Mouse (Mus musculus) duodenum, adult 2 months (tissue): ENCODE results near the gene Gm6588. TPM values are rescaled to one million over a fixed set of nuclear protein-coding genes. Genes with fewer than 3 reads are reported as not detected.

Source experiments
- polyA plus RNA-seq: library from polyadenylated mRNA; depleted of rRNA; stranded (reverse); fragments of >200 nt; gene quantifications from 2 replicates; pipeline ENCODE4 v1.2.3, GENCODE M21; 2012; ENCODE audit warnings: low replicate concordance; rRNA removed

Gm6588 gene
- polyA plus RNA-seq: not detected in 2 replicates

DNA sequence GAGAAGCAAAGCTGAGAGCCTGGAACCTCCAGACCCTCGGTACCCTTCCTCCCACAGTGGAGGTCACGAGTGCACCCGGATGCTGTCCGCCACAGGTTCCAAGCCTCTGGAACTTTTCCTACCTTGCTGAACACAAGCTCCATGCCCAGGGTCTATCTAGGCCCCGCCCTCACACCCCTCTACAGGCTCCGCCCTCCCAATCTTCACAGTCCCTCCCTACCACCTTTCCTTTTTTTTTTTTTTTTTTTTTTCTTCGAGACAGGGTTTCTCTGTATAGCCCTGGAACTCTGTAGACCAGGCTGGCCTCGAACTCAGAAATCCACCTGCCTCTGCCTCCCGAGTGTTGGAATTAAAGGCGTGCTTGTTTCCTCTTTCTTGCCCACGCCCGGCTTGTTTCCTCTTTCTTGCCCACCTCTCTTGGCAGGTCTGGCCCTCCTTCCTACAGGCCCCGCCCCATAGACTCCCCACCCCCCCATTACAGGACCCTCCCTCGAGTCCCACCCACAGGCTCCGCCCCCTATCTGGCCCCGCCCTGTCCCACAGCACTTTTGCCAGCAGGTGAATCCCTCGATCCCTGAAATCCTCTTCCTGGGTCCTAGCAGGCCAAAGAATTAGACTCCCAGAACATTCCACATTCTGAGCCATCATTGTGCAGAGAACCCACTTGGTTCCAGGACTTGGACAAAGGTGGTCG lies at the start of gene Gm6588:
Gene Gm6588, plus strand, starts transcription at position 680 of the 694 bp plus-strand sequence.

Other genes starting within 250 kb of the Gm6588 start
- gene Cryba4, start 196.9 kb upstream of the Gm6588 start, polyA plus RNA-seq: 2.2 and 3.1 TPM in 2 replicates
- gene Crybb1, start 193.6 kb upstream of the Gm6588 start, polyA plus RNA-seq: 0.21 TPM in 1 of 2 replicates, not detected in the other
- 27.8 and 28.0 TPM in 2 replicates for gene Tpst2, start 172.7 kb upstream of the Gm6588 start, polyA plus RNA-seq
- 19.8 and 26.8 TPM in 2 replicates for gene Tfip11, start 123.1 kb upstream of the Gm6588 start, polyA plus RNA-seq
- 24.5 and 29.5 TPM in 2 replicates for gene Srrd, start 106.4 kb upstream of the Gm6588 start, polyA plus RNA-seq
- 47.3 and 61.3 TPM in 2 replicates for gene Hps4, start 106.3 kb upstream of the Gm6588 start, polyA plus RNA-seq
- gene Gm6583, start 93.4 kb upstream of the Gm6588 start, polyA plus RNA-seq: 0.05 TPM in 1 of 2 replicates, not detected in the other
- 2.2 and 3.0 TPM in 2 replicates for gene Asphd2, start 54.6 kb upstream of the Gm6588 start, polyA plus RNA-seq
- gene Sez6l, start 127.8 kb downstream of the Gm6588 start, polyA plus RNA-seq: 0.14 and 0.65 TPM in 2 replicates